Mouse (Mus musculus): ENCODE measurements around the gene P4hb.

- no peak for TF ChIP-seq POLR2A (IDR thresholded peaks at IDR 0.05; ENCODE audit: borderline replicate concordance, insufficient read depth, low read length)
- peak; percentile 37; the same call in 1 of the 2 replicates for TF ChIP-seq CTCF (IDR thresholded peaks at IDR 0.05; ENCODE audit: borderline replicate concordance, insufficient read depth, low read depth, low read length)
These were observed 9.4 kb upstream of the P4hb start for GRCm38 (mm10) chr11:120582268-120582981.

Measured in cerebellum, adult 2 months (tissue).